Mouse (Mus musculus): ENCODE data around the gene Gatd1.
A peak's percentile ranks its signal among the peaks of the same experiment; 100 is the strongest.

DNA sequence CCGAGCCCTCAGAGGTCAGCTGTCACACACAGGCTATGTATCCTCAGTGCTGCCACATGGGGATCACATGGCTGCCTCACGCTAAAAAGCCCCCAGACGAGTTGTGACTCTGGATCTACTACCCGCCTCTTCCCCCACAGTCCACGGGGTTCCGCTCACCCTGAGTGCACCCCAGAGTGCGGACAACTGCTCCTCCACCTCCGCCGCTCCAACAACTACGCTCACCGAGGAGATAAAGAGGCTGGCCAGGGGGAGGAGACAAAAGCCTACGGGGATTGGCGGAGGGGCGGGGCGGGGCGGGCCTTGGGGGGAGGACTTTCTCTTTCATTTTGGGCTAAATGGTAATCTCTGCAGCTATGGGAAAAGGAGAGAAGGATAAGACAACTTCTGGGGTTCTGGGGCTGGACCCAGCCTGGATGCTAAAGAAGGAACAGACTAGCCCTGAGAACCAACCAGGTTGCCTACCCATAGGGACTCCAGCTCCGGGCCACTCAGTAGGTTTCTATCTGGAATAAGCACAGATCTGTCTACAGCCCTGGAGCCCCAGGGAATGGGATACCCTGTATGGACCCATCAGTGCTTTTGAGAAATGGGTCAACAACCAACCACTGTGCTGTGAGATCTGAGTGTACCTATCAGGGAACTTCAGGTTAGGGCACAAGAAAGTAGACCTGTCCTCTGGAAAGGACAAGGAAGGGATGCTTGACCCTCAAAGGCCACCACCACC is 21.4 kb upstream of the Gatd1 start:
- TF ChIP-seq CTCF (IDR thresholded peaks at IDR 0.05; ENCODE audit: low read depth) (peak; percentile 6; the same call in 1 of the 2 replicates), EP300 (IDR thresholded peaks at IDR 0.05; ENCODE audit: low read depth) (no peak)
